Mouse (Mus musculus): ENCODE results near the gene Riok2. TPM values are rescaled to one million over a fixed set of nuclear protein-coding genes. Genes with fewer than 3 reads are reported as not detected.

Riok2 gene
- total RNA-seq, 2 experiments from 2014 or later = 17.7 to 21.8 TPM

DNA sequence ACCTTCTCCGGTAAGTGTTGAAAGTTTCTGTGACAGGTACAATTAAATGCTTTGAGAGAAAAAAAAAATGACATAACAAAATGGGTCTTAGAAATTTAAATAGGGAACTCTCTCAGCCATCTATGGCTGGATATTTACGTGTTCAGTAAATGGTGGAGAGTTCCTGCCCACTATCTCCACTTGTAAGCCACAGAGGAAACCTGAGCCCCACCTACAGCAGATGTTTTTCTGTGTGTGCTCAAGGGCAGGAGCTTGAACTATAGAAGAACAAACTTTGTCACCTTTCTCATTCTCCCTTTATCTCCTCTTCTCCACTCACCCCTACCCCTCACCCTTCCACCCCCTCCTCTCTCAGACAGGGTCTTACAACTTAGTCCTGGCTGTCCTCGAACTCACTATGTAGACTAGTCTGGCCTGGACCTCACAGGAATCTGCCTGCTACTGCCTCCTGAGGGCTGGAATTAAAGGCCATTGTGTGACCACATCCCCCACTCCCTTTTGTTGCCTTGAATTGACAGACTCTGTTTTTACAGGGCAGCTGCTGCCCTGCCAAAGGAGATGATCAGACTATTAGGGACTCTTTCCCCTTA lies 70.3 kb downstream of the Riok2 start:
- H3K4me3 ChIP-seq = no peak overlapping the region
- TF ChIP-seq CTCF (IDR thresholded peaks at IDR 0.05) = no peak
- no peak for DNase-seq (ENCODE audit: extremely low spot score in 1 of 2, low spot score in 2 of 2)
- intact Hi-C loops (cut with DNase I) = no loop called here
- no peak overlapping the region for H3K27ac ChIP-seq

Other genes starting within 250 kb of the Riok2 start
- gene Lix1, start 28.4 kb downstream of the Riok2 start, total RNA-seq (2021) = 10 to 100 TPM; 59.6 to 65.0 TPM